Mouse (Mus musculus): ENCODE data around the gene Cd4. TPM values are rescaled to one million over a fixed set of nuclear protein-coding genes. Genes with fewer than 3 reads are reported as not detected.
A peak's percentile ranks its signal among the peaks of the same experiment; 100 is the strongest.

Cd4 gene
- polyA plus RNA-seq, 1 experiment from 2014 or later = 0.21 TPM

DNA sequence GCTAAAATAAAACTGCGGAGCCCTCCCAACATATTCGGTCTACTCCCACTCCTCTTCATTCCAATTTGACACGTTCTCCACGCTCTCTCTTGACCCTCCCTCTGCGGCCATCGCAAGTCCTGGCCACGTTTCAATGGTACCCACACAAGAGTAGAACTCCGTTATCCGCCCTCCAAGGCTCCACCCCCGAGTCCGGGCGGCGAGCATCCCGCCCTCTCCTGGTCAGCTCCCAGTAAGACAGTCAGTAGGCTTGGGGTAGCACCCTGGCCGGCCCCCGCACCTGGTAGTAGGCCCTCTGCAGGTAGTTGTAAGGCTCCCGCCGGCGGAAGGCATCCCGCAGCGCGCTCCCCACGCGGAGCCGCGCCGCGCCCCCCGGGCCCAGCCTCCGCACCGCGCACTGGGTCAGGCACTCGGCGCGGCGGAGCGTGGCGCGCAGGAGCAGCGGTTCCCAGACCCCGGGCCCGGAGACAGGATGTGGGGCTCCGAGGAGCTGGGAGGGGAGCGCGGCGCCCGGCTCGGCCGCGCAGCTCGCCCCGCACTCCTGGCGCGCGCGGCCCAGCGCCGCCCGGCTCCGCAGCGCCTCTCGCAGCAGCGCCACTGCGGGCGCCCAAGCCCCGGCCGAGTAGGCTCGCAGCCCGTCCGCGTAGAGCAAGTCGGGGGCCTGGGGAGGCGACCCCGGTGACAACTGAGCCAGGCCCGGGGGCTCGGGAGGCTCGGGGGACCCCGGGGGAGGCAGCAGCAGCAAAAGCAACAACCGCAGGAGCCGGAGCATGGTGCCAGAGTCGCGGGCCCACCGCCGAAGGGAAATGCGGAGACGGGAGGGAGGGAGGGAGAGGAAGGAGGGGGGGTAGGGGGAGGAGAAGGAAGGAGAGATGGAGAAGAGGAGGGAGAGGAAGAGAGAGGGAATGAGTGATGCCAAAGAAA is 30.8 kb downstream of the Cd4 start, which contains the start of gene P3h3:
Gene P3h3 (minus strand): TSS at position 837 of the 924 bp plus-strand sequence.
- peak within 1 kb of the TSS; percentile 87 for H3K4me2 ChIP-seq
- 0 out of 2 replicates have a peak, but pooled peaks cover 4% of the 10 kb centered on the region for H3K36me3 ChIP-seq (replicated peaks)
- H3K4me1 ChIP-seq = peaks cover 58% of the 10 kb centered on the region
- peak; percentile 91 for ATAC-seq (replicated peaks)
- peak within 1 kb of the TSS; percentile 94 for H3K9ac ChIP-seq
- no peaks in the 10 kb centered on the region for H3K9me3 ChIP-seq
- peak within 1 kb of the TSS; percentile 99 for H3K27ac ChIP-seq
- under 1% methylated on average over 75 of the region's 86 CpGs for WGBS
- H3K27me3 ChIP-seq (replicated peaks) = no peaks in the 10 kb centered on the region
- peak within 1 kb of the TSS; percentile 74 for H3K4me3 ChIP-seq

DNA sequence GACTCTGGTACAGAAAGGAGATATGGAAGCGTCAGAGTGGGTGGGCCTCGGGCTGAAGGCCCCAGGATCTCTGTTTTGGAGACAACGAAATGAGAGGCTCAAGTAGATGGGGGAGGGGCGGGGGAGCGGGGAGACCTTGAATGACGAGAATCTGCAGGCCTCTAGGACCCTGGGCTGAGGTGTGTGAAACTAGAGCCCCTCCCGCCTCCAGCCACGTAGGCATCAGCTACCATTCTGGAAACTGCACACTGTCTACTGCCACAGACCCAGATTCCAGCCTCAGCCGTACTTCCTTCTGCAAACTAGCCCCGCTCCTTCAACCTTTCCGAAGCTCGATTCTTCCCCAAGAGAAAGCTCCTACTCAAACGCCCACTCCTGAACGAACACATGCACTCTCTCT is 31.7 kb downstream of the Cd4 start:
- 0 out of 2 replicates have a peak, but pooled peaks cover 4% of the 10 kb centered on the region for H3K36me3 ChIP-seq (replicated peaks)
- H3K4me3 ChIP-seq = peak overlapping the region; percentile 74
- peaks cover 50% of the 10 kb centered on the region for H3K4me1 ChIP-seq
- peak overlapping the region; percentile 87 for H3K4me2 ChIP-seq
- H3K27ac ChIP-seq = peak overlapping the region; percentile 99
- no peaks in the 10 kb centered on the region for H3K27me3 ChIP-seq (replicated peaks)
- WGBS = 3% methylated on average over 14 of the region's 14 CpGs
- H3K9ac ChIP-seq = peak overlapping the region; percentile 94
- ATAC-seq (replicated peaks) = peak; percentile 89
- no peaks in the 10 kb centered on the region for H3K9me3 ChIP-seq

DNA sequence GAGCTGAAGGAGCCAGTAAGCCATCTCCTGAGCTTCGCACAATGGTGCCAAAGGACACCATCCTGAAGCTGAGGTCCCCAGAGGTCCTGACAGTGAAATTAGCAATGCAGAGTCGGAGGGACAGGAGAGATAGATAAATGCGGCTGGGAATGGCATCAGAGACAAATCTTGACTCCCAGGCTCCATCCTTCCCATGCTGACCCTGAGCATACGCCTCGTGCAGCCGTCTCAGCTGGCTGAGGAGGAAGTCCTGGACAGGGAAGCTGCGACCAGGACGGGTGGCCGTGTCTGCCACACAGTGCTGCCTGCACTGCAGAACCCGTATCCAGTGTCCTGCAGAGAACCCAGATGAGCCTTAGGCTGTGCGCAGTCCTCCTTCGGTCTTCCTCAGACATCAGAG is 33.4 kb downstream of the Cd4 start:
- Histone ChIP-seq H3K27ac (no peak overlapping the region), H3K4me2 (no peak overlapping the region), H3K36me3 (replicated peaks) (0 out of 2 replicates have a peak, but pooled peaks cover 4% of the 10 kb centered on the region), H3K4me1 (peaks cover 33% of the 10 kb centered on the region), H3K27me3 (replicated peaks) (no peaks in the 10 kb centered on the region), H3K9me3 (no peaks in the 10 kb centered on the region), H3K9ac (no peak overlapping the region), H3K4me3 (no peak overlapping the region)
- WGBS = 72% methylated on average over 12 of the region's 12 CpGs
- ATAC-seq (replicated peaks) = no peak

DNA sequence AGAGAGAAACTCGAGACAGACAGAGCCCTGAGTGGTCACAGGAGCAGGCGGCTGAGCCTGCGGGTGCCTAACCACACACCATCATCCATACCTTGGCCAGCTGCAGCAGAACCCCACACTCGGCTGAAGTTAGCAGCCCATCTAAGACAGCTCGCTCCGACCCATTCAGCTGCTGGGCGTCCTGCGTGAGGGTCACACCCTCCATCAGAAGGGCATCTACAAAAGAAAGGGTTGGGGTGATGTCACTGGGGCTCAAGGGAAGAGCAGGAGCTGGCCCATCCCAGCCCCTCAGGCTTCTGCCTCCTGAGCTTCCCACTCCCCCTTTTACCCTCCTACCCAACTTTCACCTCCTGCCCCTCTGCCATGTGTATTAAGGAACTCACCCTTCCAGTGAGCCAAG is 37.5 kb downstream of the Cd4 start:
- H3K4me1 ChIP-seq = peaks cover 10% of the 10 kb centered on the region
- H3K27me3 ChIP-seq (replicated peaks) = no peaks in the 10 kb centered on the region
- H3K36me3 ChIP-seq (replicated peaks) = 0 out of 2 replicates have a peak, but pooled peaks cover 4% of the 10 kb centered on the region
- H3K9ac ChIP-seq = no peak overlapping the region
- H3K4me3 ChIP-seq = no peak overlapping the region
- H3K27ac ChIP-seq = no peak overlapping the region
- no peak overlapping the region for H3K4me2 ChIP-seq
- WGBS = 60% methylated on average over 8 of the region's 8 CpGs
- ATAC-seq (replicated peaks) = no peak
- no peaks in the 10 kb centered on the region for H3K9me3 ChIP-seq

DNA sequence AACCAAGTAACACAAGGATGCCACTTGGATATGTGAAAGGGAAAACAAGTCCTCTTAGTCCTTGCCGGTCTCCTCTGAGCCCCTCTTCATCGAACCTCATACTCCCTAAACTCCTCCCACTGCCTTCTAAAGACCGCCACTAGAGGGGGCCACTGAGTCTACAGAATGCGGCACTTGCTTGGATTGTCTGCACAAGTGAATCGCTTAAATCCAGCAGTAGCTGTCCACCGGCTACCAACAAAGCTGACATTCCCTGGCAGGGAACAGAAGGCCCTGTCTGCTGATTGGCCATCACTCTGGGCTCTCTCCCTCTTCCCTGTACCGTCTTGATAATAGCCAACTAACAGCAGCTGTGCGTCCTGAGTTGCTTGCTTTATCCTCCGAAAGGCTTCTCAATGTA is 40.7 kb downstream of the Cd4 start:
- Histone ChIP-seq H3K4me1 (peaks cover 6% of the 10 kb centered on the region), H3K4me2 (peak overlapping the region; percentile 34; the same call in 1 of the 2 replicates), H3K36me3 (replicated peaks) (peaks cover 7% of the 10 kb centered on the region; the same call in 1 of the 2 replicates), H3K27ac (peak overlapping the region; percentile 80), H3K27me3 (replicated peaks) (no peaks in the 10 kb centered on the region), H3K9ac (0 out of 2 replicates have a peak overlapping the region, but pooled peaks have one; percentile 22), H3K9me3 (no peaks in the 10 kb centered on the region), H3K4me3 (no peak overlapping the region)
- 5% methylated on average over 9 of the region's 9 CpGs for WGBS
- ATAC-seq (replicated peaks) = peak; percentile 86

DNA sequence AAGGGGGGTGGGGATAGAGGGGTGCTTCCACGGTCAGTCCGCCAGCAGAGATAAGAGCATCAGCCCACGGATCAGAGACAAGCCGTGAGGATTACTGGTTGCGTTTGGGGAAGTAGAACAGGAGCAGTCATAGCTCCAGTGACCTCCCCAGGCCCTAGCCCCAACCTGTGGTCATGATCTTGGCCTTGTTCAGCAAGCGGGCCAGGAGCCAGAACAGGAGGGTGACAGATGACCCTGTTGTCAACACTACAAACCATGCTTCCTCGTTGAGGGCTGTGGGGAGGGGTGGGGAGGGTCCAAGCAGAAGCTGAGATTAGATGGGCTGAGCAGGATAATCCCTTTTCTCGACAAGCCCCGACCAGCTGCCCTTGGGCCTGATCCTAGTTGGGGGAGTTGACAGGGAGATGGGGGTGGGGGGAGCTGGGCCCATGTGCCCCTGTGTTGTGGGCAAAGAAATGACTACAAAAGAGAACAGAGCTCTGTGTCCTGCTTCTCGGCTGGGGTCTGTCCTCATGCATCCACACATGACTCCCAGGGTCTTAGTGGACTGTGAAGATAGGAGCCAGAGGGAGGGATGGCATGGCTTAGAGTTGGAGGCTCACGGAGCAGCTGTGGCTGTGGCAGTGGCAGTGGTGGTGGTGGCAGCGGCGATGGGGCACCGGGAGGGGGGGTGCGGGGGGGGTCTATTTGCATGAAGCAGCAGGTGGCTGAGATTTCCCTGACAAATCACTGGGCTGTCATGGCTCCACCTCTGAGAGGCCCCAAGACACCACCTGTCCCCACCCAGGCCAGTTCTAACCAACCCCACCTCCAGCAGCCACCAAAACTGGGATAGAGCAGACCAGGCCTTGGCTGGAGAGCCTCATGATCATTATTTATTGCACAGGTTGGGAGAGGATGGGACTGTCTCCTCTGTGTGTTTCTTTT is 47.5 kb downstream of the Cd4 start, which contains the start of gene Gnb3:
Gene Gnb3 (minus strand): TSS at position 35 of the 927 bp plus-strand sequence.
- H3K4me3 ChIP-seq = no peak within 1 kb of the TSS
- peaks cover 15% of the 10 kb centered on the region for H3K4me1 ChIP-seq
- H3K36me3 ChIP-seq (replicated peaks) = peaks cover 6% of the 10 kb centered on the region; the same call in 1 of the 2 replicates
- peak; percentile 40 for ATAC-seq (replicated peaks)
- no peaks in the 10 kb centered on the region for H3K27me3 ChIP-seq (replicated peaks)
- peak within 1 kb of the TSS; percentile 14; the same call in 1 of the 2 replicates for H3K9ac ChIP-seq
- 15% methylated on average over 15 of the region's 15 CpGs for WGBS
- peak within 1 kb of the TSS; percentile 58 for H3K27ac ChIP-seq
- no peak within 1 kb of the TSS for H3K4me2 ChIP-seq
- H3K9me3 ChIP-seq = no peaks in the 10 kb centered on the region

DNA sequence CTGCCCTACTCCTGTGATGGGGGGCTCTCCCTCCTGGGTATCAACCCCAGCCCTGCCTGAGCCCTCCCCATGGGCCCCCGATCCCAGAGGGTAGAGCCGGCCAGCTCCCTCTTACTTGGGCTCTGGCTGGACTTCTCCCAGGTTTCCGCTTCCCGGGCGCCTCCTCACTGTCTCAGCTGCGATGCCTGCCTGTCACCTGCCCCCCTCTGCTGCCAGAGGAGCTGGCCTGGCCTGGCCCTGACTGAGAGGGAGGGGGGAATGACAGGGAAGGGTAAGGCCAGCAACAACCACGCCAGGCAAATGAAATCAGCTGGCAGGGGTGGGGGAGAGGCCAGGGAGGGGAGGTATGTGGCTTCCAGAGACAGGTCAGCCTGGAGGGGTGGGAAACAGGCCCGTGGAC is 48.2 kb downstream of the Cd4 start:
- Histone ChIP-seq H3K36me3 (replicated peaks) (0 out of 2 replicates have a peak, but pooled peaks cover under 1% of the 10 kb centered on the region), H3K27ac (peak overlapping the region; percentile 58), H3K4me2 (no peak overlapping the region), H3K9ac (peak overlapping the region; percentile 14; the same call in 1 of the 2 replicates), H3K4me3 (no peak overlapping the region), H3K4me1 (peaks cover 15% of the 10 kb centered on the region), H3K9me3 (no peaks in the 10 kb centered on the region), H3K27me3 (replicated peaks) (no peaks in the 10 kb centered on the region)
- ATAC-seq (replicated peaks) = peak; percentile 18
- 5% methylated on average over 8 of the region's 8 CpGs for WGBS

DNA sequence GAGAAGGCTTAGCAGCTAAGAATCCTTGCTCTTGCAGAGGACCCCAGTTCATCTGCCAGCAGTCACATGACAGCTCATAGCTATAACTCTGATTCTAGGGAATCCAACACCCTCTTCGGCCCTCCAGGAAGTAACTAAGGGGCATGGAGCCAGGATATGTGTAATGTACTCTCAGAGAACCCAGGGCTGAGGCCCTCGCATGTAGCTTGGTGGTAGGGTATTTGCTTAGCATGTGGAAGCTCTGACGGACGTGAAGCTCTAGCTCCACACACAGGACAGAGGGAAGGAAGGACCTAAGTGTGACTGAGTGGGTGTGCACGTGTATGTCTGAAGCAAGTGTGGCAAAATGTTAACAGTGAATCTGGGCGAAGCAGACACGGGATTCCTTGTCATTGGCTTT is 51.6 kb downstream of the Cd4 start:
- no peaks in the 10 kb centered on the region for H3K9me3 ChIP-seq
- 86% methylated on average over 7 of the region's 7 CpGs for WGBS
- peaks cover 15% of the 10 kb centered on the region for H3K4me1 ChIP-seq
- no peak for ATAC-seq (replicated peaks)
- no peak overlapping the region for H3K27ac ChIP-seq
- H3K9ac ChIP-seq = no peak overlapping the region
- no peak overlapping the region for H3K4me3 ChIP-seq
- no peaks in the 10 kb centered on the region for H3K36me3 ChIP-seq (replicated peaks)
- H3K27me3 ChIP-seq (replicated peaks) = no peaks in the 10 kb centered on the region
- no peak overlapping the region for H3K4me2 ChIP-seq

DNA sequence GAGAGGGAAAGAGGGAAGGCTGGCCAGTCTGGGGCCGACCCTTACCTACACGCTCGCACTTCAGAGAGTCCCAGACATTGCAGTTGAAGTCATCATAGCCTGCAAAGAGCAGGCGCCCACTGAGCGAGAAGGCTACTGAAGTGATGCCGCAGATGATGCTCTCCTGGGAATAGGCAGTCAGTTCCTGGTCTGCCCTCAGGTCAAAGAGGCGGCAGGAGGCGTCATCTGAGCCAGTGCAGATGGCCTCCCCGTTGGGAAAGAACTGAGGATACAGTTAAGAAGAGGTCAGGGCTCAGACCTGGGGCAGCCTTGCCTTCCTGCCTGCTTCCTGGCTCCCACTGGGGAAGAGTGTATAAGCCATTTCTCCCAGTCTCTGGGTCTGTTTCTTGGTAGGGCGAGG is 52.5 kb downstream of the Cd4 start:
- no peaks in the 10 kb centered on the region for H3K36me3 ChIP-seq (replicated peaks)
- no peak overlapping the region for H3K4me3 ChIP-seq
- no peak for ATAC-seq (replicated peaks)
- peaks cover 17% of the 10 kb centered on the region for H3K4me1 ChIP-seq
- H3K9ac ChIP-seq = no peak overlapping the region
- H3K9me3 ChIP-seq = no peaks in the 10 kb centered on the region
- H3K27ac ChIP-seq = no peak overlapping the region
- no peak overlapping the region for H3K4me2 ChIP-seq
- no peaks in the 10 kb centered on the region for H3K27me3 ChIP-seq (replicated peaks)
- 70% methylated on average over 10 of the region's 10 CpGs for WGBS

DNA sequence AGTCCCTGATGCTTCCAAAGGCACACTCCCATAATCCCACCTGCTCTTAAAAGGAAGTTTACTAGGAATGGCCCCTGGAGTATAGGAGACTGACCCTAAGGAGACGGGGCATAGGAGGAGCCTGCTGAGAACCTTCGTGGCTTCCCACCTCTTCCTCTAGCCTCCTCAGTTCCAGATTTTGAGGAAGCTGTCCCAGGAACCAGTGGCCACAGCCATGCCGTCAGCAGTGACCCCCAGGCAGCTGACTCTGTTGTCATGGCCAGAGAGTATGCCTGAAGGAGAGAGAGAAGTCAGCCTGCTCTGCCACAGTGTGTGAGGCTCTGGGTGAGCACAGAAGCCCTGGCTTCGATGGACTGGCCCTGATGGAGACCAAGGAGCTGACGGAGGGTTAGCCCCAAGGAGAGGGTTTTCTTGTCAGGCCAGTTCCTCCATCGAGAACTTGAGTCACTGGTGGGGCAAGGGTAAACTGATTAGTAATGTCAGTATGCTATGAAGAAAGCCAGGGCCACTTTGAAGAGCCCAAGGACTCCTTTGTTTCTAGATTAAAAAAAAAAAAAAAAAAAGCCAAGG is 53.4 kb downstream of the Cd4 start:
- WGBS = 81% methylated on average over 6 of the region's 6 CpGs
- Histone ChIP-seq H3K9ac (no peak overlapping the region), H3K27me3 (replicated peaks) (no peaks in the 10 kb centered on the region), H3K9me3 (no peaks in the 10 kb centered on the region), H3K27ac (no peak overlapping the region), H3K4me3 (no peak overlapping the region), H3K4me2 (no peak overlapping the region), H3K4me1 (peaks cover 13% of the 10 kb centered on the region), H3K36me3 (replicated peaks) (no peaks in the 10 kb centered on the region)
- no peak for ATAC-seq (replicated peaks)

DNA sequence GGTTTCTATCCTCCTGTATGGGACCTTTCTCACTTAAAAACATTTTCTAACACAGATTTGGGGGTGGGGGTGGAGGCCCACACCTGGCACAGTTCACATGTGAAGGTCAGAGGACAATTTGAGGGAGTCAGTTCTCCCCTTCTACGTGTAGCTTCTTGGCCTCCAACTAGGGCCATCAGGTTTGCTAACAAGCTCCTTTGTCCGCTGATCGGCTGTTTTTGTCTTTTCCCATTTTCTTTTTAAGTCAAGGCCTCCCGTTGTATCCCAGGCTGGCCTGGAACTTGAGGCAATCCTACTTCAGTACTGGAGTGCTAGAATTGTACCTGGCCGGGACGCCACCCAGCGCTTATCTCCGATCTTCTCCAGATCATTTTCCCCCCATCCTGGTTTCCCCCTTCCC is 56.4 kb downstream of the Cd4 start:
- H3K27ac ChIP-seq = no peak overlapping the region
- H3K9me3 ChIP-seq = no peaks in the 10 kb centered on the region
- no peaks in the 10 kb centered on the region for H3K36me3 ChIP-seq (replicated peaks)
- H3K4me1 ChIP-seq = peaks cover 20% of the 10 kb centered on the region
- ATAC-seq (replicated peaks) = no peak
- no peak overlapping the region for H3K4me2 ChIP-seq
- no peak overlapping the region for H3K9ac ChIP-seq
- WGBS = 96% methylated on average over 8 of the region's 8 CpGs
- no peaks in the 10 kb centered on the region for H3K27me3 ChIP-seq (replicated peaks)
- H3K4me3 ChIP-seq = no peak overlapping the region

Data from midbrain, embryonic 15.5 days (tissue).